Mouse (Mus musculus): ENCODE data around the gene Raet1d. TPM values are rescaled to one million over a fixed set of nuclear protein-coding genes. Genes with fewer than 3 reads are reported as not detected.

The Raet1d gene
- polyA plus RNA-seq (2014; fragmentation: Illumina TruSeq; extraction: RNeasy Lipid Tissue Mini Kit (QIAGEN cat#74804); ENCODE audit: low read depth, low replicate concordance): not detected

DNA sequence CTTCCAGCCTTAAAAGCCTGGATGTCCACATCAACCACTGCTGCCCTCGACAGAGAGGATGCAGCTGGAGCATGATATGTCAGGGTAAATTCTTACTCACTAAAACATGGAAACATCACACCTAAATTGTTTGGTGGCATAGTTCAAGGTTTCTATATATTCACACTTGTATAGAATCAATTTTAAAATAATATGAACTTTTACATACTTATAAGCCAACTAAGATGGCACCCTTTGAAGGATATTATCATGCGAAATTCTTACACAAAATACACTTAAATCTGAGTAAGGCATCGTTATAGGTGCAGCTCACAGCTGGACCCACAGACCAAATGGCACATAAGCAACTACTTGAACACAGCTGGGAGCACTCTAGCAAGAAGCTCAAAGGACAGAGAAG lies at the start of gene Raet1d:
Gene Raet1d (plus strand): TSS at position 301 of the 400 bp plus-strand sequence.

Other genes starting within 250 kb of the Raet1d start
- 1.1 TPM for gene E030030I06Rik, start 211.3 kb upstream of the Raet1d start, polyA plus RNA-seq (2014; fragmentation: Illumina TruSeq; extraction: RNeasy Lipid Tissue Mini Kit (QIAGEN cat#74804); ENCODE audit: low read depth, low replicate concordance)
- not detected for gene Raet1e, start 202.0 kb upstream of the Raet1d start, polyA plus RNA-seq (2014; fragmentation: Illumina TruSeq; extraction: RNeasy Lipid Tissue Mini Kit (QIAGEN cat#74804); ENCODE audit: low read depth, low replicate concordance)
- 1.1 TPM for gene H60b, start 202.0 kb upstream of the Raet1d start, polyA plus RNA-seq (2014; fragmentation: Illumina TruSeq; extraction: RNeasy Lipid Tissue Mini Kit (QIAGEN cat#74804); ENCODE audit: low read depth, low replicate concordance)

All from kidney, adult 10 weeks (tissue).